Mouse (Mus musculus): ENCODE measurements around the gene 2310011J03Rik.

GRCm38 (mm10) chr10:80279273-80279672 is 41.1 kb downstream of the 2310011J03Rik start:
- TF ChIP-seq POLR2A (IDR thresholded peaks at IDR 0.05; ENCODE audit: extremely low read depth, insufficient read depth, low read length) (no peak), CTCF (IDR thresholded peaks at IDR 0.05; ENCODE audit: low read depth, low read length) (no peak)

Measured in liver, adult 2 months (tissue).